Mouse (Mus musculus): ENCODE measurements around the gene 1110051M20Rik. TPM values are rescaled to one million over a fixed set of nuclear protein-coding genes. Genes with fewer than 3 reads are reported as not detected.
"Not testable (repeated sequence)": the region's sequence is repeated elsewhere in the genome, so short reads cannot be mapped to it uniquely, and the experiment has no call there.

1110051M20Rik gene
- polyA plus RNA-seq, 1 experiment, result 45.5 TPM

DNA sequence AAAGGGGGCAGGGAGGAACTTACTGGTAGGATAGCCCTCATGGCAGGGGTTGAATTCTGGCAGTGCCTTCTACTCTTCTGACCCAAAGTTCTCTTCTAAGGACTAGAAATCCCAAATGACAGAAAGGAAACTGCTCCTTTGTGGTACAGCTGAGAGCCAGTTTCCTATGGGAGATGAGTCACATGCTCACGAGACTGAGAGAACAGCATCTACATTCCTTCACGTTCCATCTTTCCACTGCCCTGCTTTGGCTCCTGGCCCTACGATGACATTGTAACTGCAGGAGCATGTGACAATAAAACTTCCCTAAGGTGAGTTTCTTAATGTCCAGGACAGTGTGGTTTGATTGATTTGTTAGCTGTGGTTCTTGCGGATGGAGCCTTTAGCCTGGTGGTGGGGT is 196.1 kb downstream of the 1110051M20Rik start:
- Histone ChIP-seq H3K27me3 (ENCODE audit: control insufficient read depth, insufficient read depth, insufficient read length) (no peaks in the 10 kb centered on the region), H3K36me3 (ENCODE audit: control insufficient read depth, insufficient read depth) (no peaks in the 10 kb centered on the region), H3K4me3 (no peak overlapping the region), H3K79me2 (ENCODE audit: control insufficient read depth, insufficient read depth) (no peaks in the 10 kb centered on the region), H3K4me2 (ENCODE audit: low read depth) (no peak overlapping the region), H3ac (ENCODE audit: control insufficient read depth, insufficient read length) (no peak overlapping the region)
- TF ChIP-seq POLR2AphosphoS2 (IDR thresholded peaks at IDR 0.05; ENCODE audit: insufficient read length, low read depth), result no peak
- no peak for TF ChIP-seq MAX (IDR thresholded peaks at IDR 0.05; ENCODE audit: low read depth)
- TF ChIP-seq TCF12 (IDR thresholded peaks at IDR 0.05; ENCODE audit: insufficient read depth, poor library complexity, severe bottlenecking), result no peak
- TF ChIP-seq POLR2A (IDR thresholded peaks at IDR 0.05; ENCODE audit: insufficient read length, low read depth), result no peak
- no peak for TF ChIP-seq USF1 (IDR thresholded peaks at IDR 0.05; ENCODE audit: low read depth)
- no peak for TF ChIP-seq CEBPB (IDR thresholded peaks at IDR 0.05; ENCODE audit: insufficient read depth, poor library complexity, severe bottlenecking)
- no peak for TF ChIP-seq MYOG (IDR thresholded peaks at IDR 0.05; ENCODE audit: control insufficient read depth in 1 of 3, insufficient read depth in 1 of 3, insufficient read length in 2 of 3, low read depth in 2 of 3)
- TF ChIP-seq MYOD1 (IDR thresholded peaks at IDR 0.05; ENCODE audit: control insufficient read depth in 1 of 3, insufficient read length in 2 of 3, low read depth in 2 of 3), result no peak
- TF ChIP-seq TCF3 (IDR thresholded peaks at IDR 0.05; ENCODE audit: insufficient read length, low read depth), result no peak
- TF ChIP-seq E2F4 (IDR thresholded peaks at IDR 0.05; ENCODE audit: insufficient read depth), result no peak
- TF ChIP-seq SRF (IDR thresholded peaks at IDR 0.05; ENCODE audit: control insufficient read depth, insufficient read length, low read depth), result no peak
- no peak for TF ChIP-seq REST (IDR thresholded peaks at IDR 0.05; ENCODE audit: insufficient read depth, insufficient read length)

DNA sequence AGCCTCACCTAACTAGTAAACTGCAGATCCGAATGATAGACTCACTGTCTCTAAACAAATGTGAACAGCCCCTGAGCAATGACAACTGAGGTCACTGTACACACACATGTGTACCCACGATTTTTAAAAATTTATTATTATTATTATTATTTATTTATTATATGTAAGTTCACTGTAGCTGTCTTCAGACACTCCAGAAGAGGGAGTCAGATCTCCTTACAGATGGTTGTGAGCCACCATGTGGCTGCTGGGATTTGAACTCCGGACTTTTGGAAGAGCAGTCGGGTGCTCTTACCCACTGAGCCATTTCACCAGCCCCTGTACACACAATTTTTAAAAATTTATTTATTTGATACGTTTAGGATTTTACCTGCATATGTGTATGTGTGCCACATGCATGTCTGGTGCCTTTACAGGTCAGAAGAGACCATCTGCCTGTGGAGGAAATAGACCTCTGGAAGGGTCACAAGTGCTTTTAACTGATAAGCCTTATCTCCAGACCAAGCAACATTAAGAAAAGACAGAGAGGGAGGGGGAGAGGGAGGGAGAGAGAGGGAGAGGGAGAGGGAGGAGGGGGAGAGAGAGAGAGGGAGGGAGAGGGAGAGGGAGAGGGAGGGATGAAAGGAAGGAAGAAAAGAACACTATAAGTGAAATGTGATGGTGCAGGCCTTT is 199.8 kb downstream of the 1110051M20Rik start:
- Histone ChIP-seq H3K27me3 (ENCODE audit: control insufficient read depth, insufficient read depth, insufficient read length) (no peaks in the 10 kb centered on the region), H3K4me2 (ENCODE audit: low read depth) (no peak overlapping the region), H3K36me3 (ENCODE audit: control insufficient read depth, insufficient read depth) (no peaks in the 10 kb centered on the region), H3K79me2 (ENCODE audit: control insufficient read depth, insufficient read depth) (no peaks in the 10 kb centered on the region), H3ac (ENCODE audit: control insufficient read depth, insufficient read length) (no peak overlapping the region), H3K4me3 (no peak overlapping the region)
- TF ChIP-seq TCF3 (IDR thresholded peaks at IDR 0.05; ENCODE audit: insufficient read length, low read depth) (no peak), USF1 (IDR thresholded peaks at IDR 0.05; ENCODE audit: low read depth) (no peak), REST (IDR thresholded peaks at IDR 0.05; ENCODE audit: insufficient read depth, insufficient read length) (no peak), MYOG (IDR thresholded peaks at IDR 0.05; ENCODE audit: control insufficient read depth in 1 of 3, insufficient read depth in 1 of 3, insufficient read length in 2 of 3, low read depth in 2 of 3) (no peak), SRF (IDR thresholded peaks at IDR 0.05; ENCODE audit: control insufficient read depth, insufficient read length, low read depth) (no peak), E2F4 (IDR thresholded peaks at IDR 0.05; ENCODE audit: insufficient read depth) (no peak), TCF12 (IDR thresholded peaks at IDR 0.05; ENCODE audit: insufficient read depth, poor library complexity, severe bottlenecking) (no peak), MYOD1 (IDR thresholded peaks at IDR 0.05; ENCODE audit: control insufficient read depth in 1 of 3, insufficient read length in 2 of 3, low read depth in 2 of 3) (no peak), MAX (IDR thresholded peaks at IDR 0.05; ENCODE audit: low read depth) (no peak), POLR2A (IDR thresholded peaks at IDR 0.05; ENCODE audit: insufficient read length, low read depth) (no peak), CEBPB (IDR thresholded peaks at IDR 0.05; ENCODE audit: insufficient read depth, poor library complexity, severe bottlenecking) (no peak), POLR2AphosphoS2 (IDR thresholded peaks at IDR 0.05; ENCODE audit: insufficient read length, low read depth) (no peak)

DNA sequence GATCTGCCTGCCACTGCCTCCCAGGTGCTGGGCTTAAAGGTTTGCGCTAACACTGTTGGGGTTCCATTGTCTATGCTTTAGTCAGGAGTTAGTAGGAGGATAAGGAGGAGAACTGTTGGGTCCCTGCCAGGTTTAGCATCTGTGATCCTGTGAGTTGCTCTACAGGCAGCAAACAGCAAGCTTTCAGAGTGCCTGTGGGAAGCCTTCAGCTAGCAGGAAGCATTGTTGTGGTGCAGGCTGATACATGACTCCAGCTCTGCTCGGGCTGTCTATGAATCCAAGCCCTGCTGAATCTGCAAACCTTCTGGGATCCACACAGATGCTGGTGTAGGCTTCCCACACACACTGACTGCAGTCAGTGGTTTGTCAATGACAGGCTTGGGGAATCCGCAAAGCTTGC is 201.1 kb downstream of the 1110051M20Rik start:
- no peak overlapping the region for H3K4me3 ChIP-seq
- TF ChIP-seq MYOG (IDR thresholded peaks at IDR 0.05; ENCODE audit: control insufficient read depth in 1 of 3, insufficient read depth in 1 of 3, insufficient read length in 2 of 3, low read depth in 2 of 3), result peak in 1 of 3 experiments; percentile 54
- TF ChIP-seq SRF (IDR thresholded peaks at IDR 0.05; ENCODE audit: control insufficient read depth, insufficient read length, low read depth), result no peak
- H3ac ChIP-seq (ENCODE audit: control insufficient read depth, insufficient read length), result no peak overlapping the region

DNA sequence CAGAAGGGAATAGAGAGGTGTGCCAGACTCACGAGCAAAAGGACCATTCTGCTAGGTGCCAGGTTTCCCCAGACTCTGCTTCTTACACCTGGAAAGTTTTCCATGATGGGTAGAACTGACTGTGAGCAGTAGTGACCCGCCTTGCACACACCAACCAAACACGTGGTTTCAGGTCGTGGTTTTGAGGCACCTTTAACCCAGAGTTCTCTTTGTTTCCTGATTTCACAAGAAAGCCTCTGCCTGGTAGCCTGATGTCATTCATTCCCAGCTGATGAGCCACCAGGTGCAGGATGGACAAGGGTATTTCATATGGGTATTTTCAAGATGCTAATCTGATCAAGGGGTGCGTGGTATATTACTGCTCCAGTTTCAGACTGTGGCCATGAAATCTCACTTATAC is 202.0 kb downstream of the 1110051M20Rik start:
- Histone ChIP-seq H3K4me2 (ENCODE audit: low read depth) (no peak overlapping the region), H3ac (ENCODE audit: control insufficient read depth, insufficient read length) (no peak overlapping the region), H3K36me3 (ENCODE audit: control insufficient read depth, insufficient read depth) (no peaks in the 10 kb centered on the region), H3K27me3 (ENCODE audit: control insufficient read depth, insufficient read depth, insufficient read length) (no peaks in the 10 kb centered on the region), H3K79me2 (ENCODE audit: control insufficient read depth, insufficient read depth) (no peaks in the 10 kb centered on the region), H3K4me3 (no peak overlapping the region)
- TF ChIP-seq REST (IDR thresholded peaks at IDR 0.05; ENCODE audit: insufficient read depth, insufficient read length) (no peak), MYOG (IDR thresholded peaks at IDR 0.05; ENCODE audit: control insufficient read depth in 1 of 3, insufficient read depth in 1 of 3, insufficient read length in 2 of 3, low read depth in 2 of 3) (no peak)

More for the DNA sequence above, 201.1 kb downstream of the 1110051M20Rik start:
- Histone ChIP-seq H3K27me3 (ENCODE audit: control insufficient read depth, insufficient read depth, insufficient read length) (no peaks in the 10 kb centered on the region), H3K79me2 (ENCODE audit: control insufficient read depth, insufficient read depth) (no peaks in the 10 kb centered on the region), H3K4me2 (ENCODE audit: low read depth) (peak overlapping the region; percentile 28), H3K36me3 (ENCODE audit: control insufficient read depth, insufficient read depth) (no peaks in the 10 kb centered on the region)

DNA sequence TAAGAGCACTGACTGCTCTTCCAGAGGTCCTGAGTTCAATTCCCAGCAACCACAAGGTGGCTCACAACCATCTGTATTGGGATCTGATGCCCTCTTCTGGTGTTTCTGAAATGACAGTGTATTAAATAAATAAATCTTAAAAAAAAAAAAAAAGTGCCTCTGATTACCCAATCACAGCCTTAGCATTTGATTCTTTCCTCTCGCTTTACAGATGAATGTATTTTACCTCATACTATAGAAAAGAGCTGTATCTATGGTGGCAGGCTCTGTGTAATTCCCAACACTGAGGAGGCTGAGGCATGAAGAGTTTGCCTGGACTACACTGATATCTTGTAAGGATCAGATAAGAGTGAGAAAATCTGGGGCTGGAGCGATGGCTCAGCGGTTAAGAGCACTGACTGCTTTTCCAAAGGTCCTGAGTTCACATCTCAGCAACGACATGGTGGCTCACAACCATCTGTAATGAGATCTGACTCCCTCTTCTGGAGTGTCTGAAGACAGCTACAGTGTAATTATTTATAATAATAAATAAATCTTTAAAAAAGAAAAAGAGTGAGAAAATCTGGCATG is 206.9 kb downstream of the 1110051M20Rik start:
- not testable (repeated sequence) for H3K27me3 ChIP-seq (ENCODE audit: control insufficient read depth, insufficient read depth, insufficient read length); H3K79me2 ChIP-seq (ENCODE audit: control insufficient read depth, insufficient read depth); H3ac ChIP-seq (ENCODE audit: control insufficient read depth, insufficient read length); H3K36me3 ChIP-seq (ENCODE audit: control insufficient read depth, insufficient read depth)
- TF ChIP-seq CEBPB (IDR thresholded peaks at IDR 0.05; ENCODE audit: insufficient read depth, poor library complexity, severe bottlenecking), result peak; percentile 42; the same call in 1 of the 2 replicates
- Histone ChIP-seq H3K4me2 (ENCODE audit: low read depth) (peak overlapping the region; percentile 94), H3K4me3 (peak overlapping the region; percentile 67)
